ENCODE assay signal across 15 mouse cellular contexts in genomic region chr9:23533870-23534269, GRCm38 (mm10).
A peak's percentile ranks its signal among the peaks of the same experiment; 100 is the strongest.
DNase-seq lines count a peak whose midpoint lies in the region; ATAC-seq and TF ChIP-seq lines count a peak whose summit lies in the region.
"Had no signal": no experiment of that assay in that cellular context is flagged by ENCODE, and none has a peak within 500 bp of the region (broad histone marks: within the 10 kb centered on the region; RNA-seq: fewer than 3 reads in every experiment).

No protein-coding gene starts in this region.

- WGBS in kidney, embryonic 14.5 days: 26% methylated on average over 1 of the region's 1 CpGs
- WGBS in stomach, postnatal 0 days: 29% methylated on average over 1 of the region's 1 CpGs
- WGBS in forebrain, embryonic 14.5 days: 38% methylated on average over 1 of the region's 1 CpGs

- ATAC-seq in kidney, embryonic 14.5 days (ENCODE audit: low FRiP score, low TSS enrichment): peak; percentile 81; the same call in 1 of the 2 replicates
- no peak for ATAC-seq in stomach, postnatal 0 days (ENCODE audit: low FRiP score, low TSS enrichment)
- ATAC-seq in forebrain, embryonic 14.5 days: no peak
- ATAC-seq: forebrain, embryonic 13.5 days had no signal

- H3K4me3 ChIP-seq in kidney, embryonic 14.5 days (ENCODE audit: low read length): no peak overlapping the region
- H3K4me3 ChIP-seq in stomach, postnatal 0 days (ENCODE audit: low read depth, low read length): no peak overlapping the region
- H3K4me3 ChIP-seq in forebrain, embryonic 14.5 days (ENCODE audit: low read depth, low read length): no peak overlapping the region
- H3K4me3 ChIP-seq: embryonic facial prominence, embryonic 12.5 days; forebrain, embryonic 13.5 days; limb, embryonic 15.5 days had no signal

- no peaks in the 10 kb centered on the region for H3K4me1 ChIP-seq in kidney, embryonic 14.5 days (ENCODE audit: control insufficient read depth, insufficient read depth, low read length)
- H3K4me1 ChIP-seq in stomach, postnatal 0 days (replicated peaks; ENCODE audit: control insufficient read depth, insufficient read depth): no peaks in the 10 kb centered on the region
- no peaks in the 10 kb centered on the region for H3K4me1 ChIP-seq in forebrain, embryonic 14.5 days (ENCODE audit: control insufficient read depth, insufficient read depth, low read length)
- H3K4me1 ChIP-seq: embryonic facial prominence, embryonic 12.5 days; forebrain, embryonic 13.5 days; limb, embryonic 15.5 days had no signal

- DNase-seq in kidney, adult 18-20 months: no peak
- DNase-seq in lung, postnatal 25 days (ENCODE audit: low spot score): peak; percentile 11
- DNase-seq in lung, adult 18-20 months: no peak
- DNase-seq in ZHBTc4 (ENCODE audit: low read depth, low spot score): peak; percentile 66
- DNase-seq in stomach, postnatal 0 days (ENCODE audit: low spot score): no peak
- no peak for DNase-seq in gastrocnemius, adult 18-20 months (ENCODE audit: low spot score)
- DNase-seq in forebrain, embryonic 14.5 days (ENCODE audit: low spot score): no peak
- DNase-seq: adrenal gland, postnatal 10 days; cerebellum, adult 11 months; gastrocnemius, postnatal 25 days had no signal

- H3K27me3 ChIP-seq in kidney, embryonic 14.5 days (ENCODE audit: control insufficient read depth, insufficient read depth, low read length): no peaks in the 10 kb centered on the region
- no peaks in the 10 kb centered on the region for H3K27me3 ChIP-seq in stomach, postnatal 0 days (ENCODE audit: control insufficient read depth, insufficient read depth, low read length)
- H3K27me3 ChIP-seq in forebrain, embryonic 14.5 days (replicated peaks; ENCODE audit: control insufficient read depth, insufficient read depth, low read length): no peaks in the 10 kb centered on the region
- H3K27me3 ChIP-seq: embryonic facial prominence, embryonic 12.5 days; forebrain, embryonic 13.5 days; limb, embryonic 15.5 days had no signal

- no peak overlapping the region for H3K4me2 ChIP-seq in kidney, embryonic 14.5 days (replicated peaks; ENCODE audit: low read depth, low read length)
- H3K4me2 ChIP-seq in stomach, postnatal 0 days (replicated peaks; ENCODE audit: low read depth): no peak overlapping the region
- no peak overlapping the region for H3K4me2 ChIP-seq in forebrain, embryonic 14.5 days (ENCODE audit: low read length)
- H3K4me2 ChIP-seq: embryonic facial prominence, embryonic 12.5 days; forebrain, embryonic 13.5 days; limb, embryonic 15.5 days; midbrain, embryonic 11.5 days had no signal

- no peaks in the 10 kb centered on the region for H3K9me3 ChIP-seq in kidney, embryonic 14.5 days (ENCODE audit: control insufficient read depth, low read length)
- no peaks in the 10 kb centered on the region for H3K9me3 ChIP-seq in stomach, postnatal 0 days (ENCODE audit: control insufficient read depth, low read length)
- H3K9me3 ChIP-seq in forebrain, embryonic 14.5 days (replicated peaks; ENCODE audit: control insufficient read depth, low read length): no peaks in the 10 kb centered on the region
- H3K9me3 ChIP-seq: embryonic facial prominence, embryonic 12.5 days; forebrain, embryonic 13.5 days; limb, embryonic 15.5 days had no signal

- no peak for TF ChIP-seq EP300 in stomach, postnatal 0 days (optimal IDR thresholded peaks at IDR 0.05)

- H3K27ac ChIP-seq in kidney, embryonic 14.5 days (ENCODE audit: low read depth, low read length): no peak overlapping the region
- no peak overlapping the region for H3K27ac ChIP-seq in stomach, postnatal 0 days (replicated peaks)
- H3K27ac ChIP-seq in forebrain, embryonic 14.5 days (ENCODE audit: low read depth, low read length): no peak overlapping the region
- H3K27ac ChIP-seq: embryonic facial prominence, embryonic 12.5 days; forebrain, embryonic 13.5 days; limb, embryonic 15.5 days had no signal

- H3K9ac ChIP-seq in kidney, embryonic 14.5 days (ENCODE audit: low read depth, low read length): no peak overlapping the region
- no peak overlapping the region for H3K9ac ChIP-seq in stomach, postnatal 0 days (ENCODE audit: low read length)
- H3K9ac ChIP-seq in forebrain, embryonic 14.5 days (ENCODE audit: low read length): no peak overlapping the region
- H3K9ac ChIP-seq: embryonic facial prominence, embryonic 12.5 days; forebrain, embryonic 13.5 days; limb, embryonic 15.5 days had no signal

- H3K36me3 ChIP-seq in kidney, embryonic 14.5 days (ENCODE audit: control insufficient read depth, insufficient read depth, low read length): no peaks in the 10 kb centered on the region
- no peaks in the 10 kb centered on the region for H3K36me3 ChIP-seq in stomach, postnatal 0 days (ENCODE audit: control insufficient read depth, insufficient read depth, low read length)
- no peaks in the 10 kb centered on the region for H3K36me3 ChIP-seq in forebrain, embryonic 14.5 days (ENCODE audit: control insufficient read depth, insufficient read depth, low read length)
- H3K36me3 ChIP-seq: embryonic facial prominence, embryonic 12.5 days; limb, embryonic 15.5 days had no signal

- TF ChIP-seq CTCF in stomach, postnatal 0 days (IDR thresholded peaks at IDR 0.05; ENCODE audit: low read depth): peak; percentile 47

Comparison
In these comparisons a context has a peak if more than half of its experiments do, and no peak if none do; other contexts are left out.
1. DNase-seq: peak in lung, postnatal 25 days (single experiment) and ZHBTc4 (single experiment); none in kidney, adult 18-20 months (single experiment), lung, adult 18-20 months (0 of 2), stomach, postnatal 0 days (single experiment), gastrocnemius, adult 18-20 months (single experiment) and forebrain, embryonic 14.5 days (single experiment).